ENCODE assay signal across 9 mouse cellular contexts in genomic region chr4:83418781-83419180, GRCm38 (mm10). TPM values are rescaled to one million over a fixed set of nuclear protein-coding genes. Genes with fewer than 3 reads are reported as not detected.
DNase-seq lines count a peak whose midpoint lies in the region; ATAC-seq and TF ChIP-seq lines count a peak whose summit lies in the region.
"Had no signal": no experiment of that assay in that cellular context is flagged by ENCODE, and none has a peak within 500 bp of the region (broad histone marks: within the 10 kb centered on the region; RNA-seq: fewer than 3 reads in every experiment).

No protein-coding gene starts in this region.

- peak overlapping the region; percentile 69 for H3K4me3 ChIP-seq in cerebellum, adult 2 months (replicated peaks; ENCODE audit: insufficient read depth, low read depth, low read length)
- 0 out of 2 replicates have a peak overlapping the region, but pooled peaks have one; percentile 11 for H3K4me3 ChIP-seq in spleen, adult 2 months (ENCODE audit: extremely low read depth, insufficient read depth, insufficient read length)
- H3K4me3 ChIP-seq in limb, embryonic 14.5 days (replicated peaks; ENCODE audit: low read length) = peak overlapping the region; percentile 86
- H3K4me3 ChIP-seq in stomach, postnatal 0 days (ENCODE audit: low read depth, low read length) = peak overlapping the region; percentile 72

- H3K4me2 ChIP-seq in limb, embryonic 14.5 days (replicated peaks; ENCODE audit: low read depth, low read length, severe bottlenecking) = peak overlapping the region; percentile 62
- peak overlapping the region; percentile 68 for H3K4me2 ChIP-seq in stomach, postnatal 0 days (replicated peaks; ENCODE audit: low read depth)

- ATAC-seq in limb, embryonic 14.5 days (ENCODE audit: low FRiP score, low read depth) = no peak
- no peak for ATAC-seq in stomach, postnatal 0 days (ENCODE audit: low FRiP score, low TSS enrichment)

- H3K4me1 ChIP-seq in cerebellum, adult 2 months (ENCODE audit: control insufficient read depth, insufficient read depth, low read length) = peaks cover 10% of the 10 kb centered on the region; the same call in 1 of the 2 replicates
- H3K4me1 ChIP-seq in spleen, adult 2 months (ENCODE audit: control insufficient read depth, insufficient read depth, insufficient read length) = no peaks in the 10 kb centered on the region; the same call in 1 of the 2 replicates
- H3K4me1 ChIP-seq in limb, embryonic 14.5 days (ENCODE audit: control insufficient read depth, insufficient read depth, low read length) = peaks cover 10% of the 10 kb centered on the region; the same call in 1 of the 2 replicates
- H3K4me1 ChIP-seq in stomach, postnatal 0 days (replicated peaks; ENCODE audit: control insufficient read depth, insufficient read depth) = peaks cover 3% of the 10 kb centered on the region

- H3K27me3 ChIP-seq in cerebellum, adult 2 months (ENCODE audit: control insufficient read depth, insufficient read depth, low read length) = no peaks in the 10 kb centered on the region
- H3K27me3 ChIP-seq in spleen, adult 2 months (ENCODE audit: control insufficient read depth, insufficient read depth, low read length) = no peaks in the 10 kb centered on the region
- H3K27me3 ChIP-seq in limb, embryonic 14.5 days (ENCODE audit: control insufficient read depth, insufficient read depth, low read length) = no peaks in the 10 kb centered on the region
- H3K27me3 ChIP-seq in stomach, postnatal 0 days (ENCODE audit: control insufficient read depth, insufficient read depth, low read length) = no peaks in the 10 kb centered on the region

- DNase-seq in cerebellum, adult 2 months = no peak
- no peak for DNase-seq in cerebellum, adult 18-20 months
- no peak for DNase-seq in spleen, adult 2 months (ENCODE audit: low read depth in 1 of 2, low spot score in 2 of 2)
- no peak for DNase-seq in spleen, postnatal 4 days (ENCODE audit: low spot score in 2 of 2)
- DNase-seq in limb, embryonic 14.5 days (ENCODE audit: low spot score) = no peak
- DNase-seq in stomach, postnatal 0 days (ENCODE audit: low spot score) = no peak
- no peak for DNase-seq in spleen, postnatal 36 days (ENCODE audit: low spot score in 2 of 2)
- no peak for DNase-seq in gastrocnemius, postnatal 10 days
- DNase-seq: kidney, postnatal 25 days had no signal

- TF ChIP-seq EP300 in stomach, postnatal 0 days (optimal IDR thresholded peaks at IDR 0.05) = no peak

- peak overlapping the region; percentile 91; the same call in 1 of the 2 replicates for H3K9ac ChIP-seq in limb, embryonic 14.5 days (ENCODE audit: low read depth, low read length, severe bottlenecking)
- H3K9ac ChIP-seq in stomach, postnatal 0 days (ENCODE audit: low read length) = no peak overlapping the region

- no peaks in the 10 kb centered on the region for H3K36me3 ChIP-seq in spleen, adult 2 months (ENCODE audit: control insufficient read depth, insufficient read depth, low read length)
- H3K36me3 ChIP-seq in limb, embryonic 14.5 days (ENCODE audit: control insufficient read depth, insufficient read depth, low read length) = peaks cover 13% of the 10 kb centered on the region
- H3K36me3 ChIP-seq in stomach, postnatal 0 days (ENCODE audit: control insufficient read depth, insufficient read depth, low read length) = no peaks in the 10 kb centered on the region

- WGBS in cerebellum, adult 2 months = 46% methylated on average over 2 of the region's 2 CpGs
- WGBS in spleen, adult 2 months = 70% methylated on average over 2 of the region's 2 CpGs
- WGBS in limb, embryonic 14.5 days = 71% methylated on average over 2 of the region's 2 CpGs
- 52% methylated on average over 2 of the region's 2 CpGs for WGBS in stomach, postnatal 0 days

- H3K9me3 ChIP-seq in limb, embryonic 14.5 days (ENCODE audit: control insufficient read depth, low read length) = no peaks in the 10 kb centered on the region
- H3K9me3 ChIP-seq in stomach, postnatal 0 days (ENCODE audit: control insufficient read depth, low read length) = no peaks in the 10 kb centered on the region

- no peak for TF ChIP-seq POLR2A in cerebellum, adult 2 months (IDR thresholded peaks at IDR 0.05; ENCODE audit: borderline replicate concordance, insufficient read depth, low read length)
- no peak for TF ChIP-seq POLR2A in spleen, adult 2 months (IDR thresholded peaks at IDR 0.05; ENCODE audit: low read depth, low read length)
- TF ChIP-seq POLR2A in limb, embryonic 14.5 days (IDR thresholded peaks at IDR 0.05; ENCODE audit: borderline replicate concordance, extremely low read depth, insufficient read depth, insufficient read length) = no peak

- TF ChIP-seq CTCF in cerebellum, adult 2 months (IDR thresholded peaks at IDR 0.05; ENCODE audit: borderline replicate concordance, insufficient read depth, low read depth, low read length) = no peak
- no peak for TF ChIP-seq CTCF in spleen, adult 2 months (IDR thresholded peaks at IDR 0.05; ENCODE audit: extremely low read depth, insufficient read depth, insufficient read length, insufficient replicate concordance)
- TF ChIP-seq CTCF in stomach, postnatal 0 days (IDR thresholded peaks at IDR 0.05; ENCODE audit: low read depth) = no peak

- H3K27ac ChIP-seq in cerebellum, adult 2 months (ENCODE audit: insufficient read depth, low read length) = no peak overlapping the region
- H3K27ac ChIP-seq in spleen, adult 2 months (ENCODE audit: insufficient read depth, low read length) = no peak overlapping the region
- H3K27ac ChIP-seq in limb, embryonic 14.5 days (replicated peaks; ENCODE audit: low read depth, low read length) = no peak overlapping the region
- H3K27ac ChIP-seq in stomach, postnatal 0 days (replicated peaks) = no peak overlapping the region

RNA-seq across cellular contexts. Expression of gene Snapc3, which starts 1.3 kb away (rescaled TPM):
- polyA plus RNA-seq in cerebellum, adult 2 months (2012; rRNA removed) = 36.6 and 38.0 TPM in 2 replicates
- polyA plus RNA-seq in spleen, adult 2 months (2012; rRNA removed) = 11.8 and 12.7 TPM in 2 replicates
- polyA plus RNA-seq in limb, embryonic 14.5 days (2012; rRNA removed) = 41.2 and 45.3 TPM in 2 replicates
- polyA plus RNA-seq in limb, embryonic 14.5 days (2014; fragmentation: Nextera tagmentation; extraction: Ambion mirVana) = 39.2 and 42.4 TPM in 2 replicates
- 14.7 and 16.6 TPM in 2 replicates for polyA plus RNA-seq in stomach, postnatal 0 days (2015; fragmentation: Nextera tagmentation; extraction: Ambion mirVana)
- 10 to 100 TPM; 16.4 to 19.0 TPM for total RNA-seq in gastrocnemius, postnatal 10 days (2021)

Comparison
In these comparisons a context has a peak if more than half of its experiments do, and no peak if none do; other contexts are left out.
1. H3K4me3 ChIP-seq: peak in every context shown above with its lines; median percentile 86 in limb, embryonic 14.5 days; 72 in stomach, postnatal 0 days; 69 in cerebellum, adult 2 months; 11 in spleen, adult 2 months.